Mouse (Mus musculus) hindbrain, embryonic 16.5 days (tissue): ENCODE measurements around the gene Gng12. TPM values are rescaled to one million over a fixed set of nuclear protein-coding genes. Genes with fewer than 3 reads are reported as not detected.
"Not testable (repeated sequence)": the region's sequence is repeated elsewhere in the genome, so short reads cannot be mapped to it uniquely, and the experiment has no call there.

Source experiments
- ATAC-seq: fragments of 200-750 bp; cut with Nextera tagmentation; 2 replicates; pipeline ENCODE4 v1.8.0; 2017; ENCODE audit warnings: moderate TSS enrichment, moderate library complexity
- H3K27ac ChIP-seq: fragments of 300-500 bp; sonication (generic); 2 replicates; pipeline ENCODE4 v1.5.1; 2014; ENCODE audit warnings: low read depth, mild to moderate bottlenecking, control low read depth, low read length, moderate library complexity
- H3K27me3 ChIP-seq: fragments of 300-500 bp; sonication (generic); replicated peaks from 2 replicates; pipeline ENCODE4 v1.6.1; 2014; ENCODE audit warnings: low read length; ENCODE audit not compliant: control insufficient read depth, insufficient read depth
- H3K36me3 ChIP-seq: fragments of 300-500 bp; sonication (generic); 2 replicates; pipeline ENCODE4 v1.6.1; 2014; ENCODE audit warnings: mild to moderate bottlenecking, low read length, moderate library complexity, mixed read lengths; ENCODE audit not compliant: control insufficient read depth, insufficient read depth
- H3K4me1 ChIP-seq: fragments of 300-500 bp; sonication (generic); 2 replicates; pipeline ENCODE4 v1.6.1; 2014; ENCODE audit warnings: low read depth, low read length; ENCODE audit not compliant: control insufficient read depth, insufficient read depth
- H3K4me2 ChIP-seq: fragments of 300-500 bp; sonication (generic); 2 replicates; pipeline ENCODE4 v1.6.1; 2014; ENCODE audit warnings: mild to moderate bottlenecking, low read length, control low read depth, moderate library complexity
- H3K4me3 ChIP-seq: fragments of 300-500 bp; sonication (generic); 2 replicates; pipeline ENCODE4 v1.5.1; 2014; ENCODE audit warnings: mild to moderate bottlenecking, low read length, control low read depth, moderate library complexity
- H3K9ac ChIP-seq: fragments of 300-500 bp; sonication (generic); 2 replicates; pipeline ENCODE4 v1.6.1; 2014; ENCODE audit warnings: low read depth, mild to moderate bottlenecking, control low read depth, low read length, moderate library complexity
- H3K9me3 ChIP-seq: fragments of 300-500 bp; sonication (generic); 2 replicates; pipeline ENCODE4 v1.6.1; 2014; ENCODE audit warnings: mild to moderate bottlenecking, low read length, moderate library complexity; ENCODE audit not compliant: control insufficient read depth
- WGBS: fragments of 180-500 bp; shearing (Covaris S2); extraction: QIAGEN DNeasy Blood & Tissue Kit; methylation state at CpG from one replicate; pipeline ENCODE4 v1.1.7; 2014; 5-methylcytosine and 5-hydroxymethylcytosine counted together
- polyA plus RNA-seq: library from polyadenylated mRNA; unstranded; fragments of >200 nt; fragmentation: Nextera tagmentation; extraction: Ambion mirVana; gene quantifications from 2 replicates; pipeline ENCODE4 v1.2.1, GENCODE M21; 2015

The Gng12 gene
- polyA plus RNA-seq, 1 experiment from 2014 or later, result 76.9 TPM

- not testable (repeated sequence) for H3K4me3 ChIP-seq, ATAC-seq, H3K9ac ChIP-seq, H3K36me3 ChIP-seq, H3K4me1 ChIP-seq, H3K27ac ChIP-seq, H3K27me3 ChIP-seq, H3K4me2 ChIP-seq, H3K9me3 ChIP-seq
- 74% methylated on average over 7 of the region's 7 CpGs for whole genome bisulfite sequencing
Observed at GRCm38 (mm10) chr6:67019001-67019400, 122.8 kb downstream of the Gng12 start.

GRCm38 (mm10) chr6:67021308-67021707, 125.1 kb downstream of the Gng12 start:
- H3K9me3 ChIP-seq, result no peaks in the 10 kb centered on the region
- H3K4me1 ChIP-seq, result no peaks in the 10 kb centered on the region
- H3K9ac ChIP-seq, result no peak overlapping the region
- no peak overlapping the region for H3K4me2 ChIP-seq
- no peak for ATAC-seq
- no peaks in the 10 kb centered on the region for H3K27me3 ChIP-seq
- 85% methylated on average over 5 of the region's 5 CpGs for WGBS
- H3K4me3 ChIP-seq, result no peak overlapping the region
- no peak overlapping the region for H3K27ac ChIP-seq
- no peaks in the 10 kb centered on the region for H3K36me3 ChIP-seq

GRCm38 (mm10) chr6:67023729-67024128, 127.5 kb downstream of the Gng12 start:
- Histone ChIP-seq H3K4me2 (no peak overlapping the region), H3K27me3 (no peaks in the 10 kb centered on the region), H3K4me3 (no peak overlapping the region), H3K36me3 (no peaks in the 10 kb centered on the region), H3K9me3 (no peaks in the 10 kb centered on the region), H3K4me1 (no peaks in the 10 kb centered on the region), H3K9ac (no peak overlapping the region), H3K27ac (no peak overlapping the region)
- ATAC-seq, result no peak
- WGBS, result 74% methylated on average over 4 of the region's 4 CpGs

- no peaks in the 10 kb centered on the region for H3K4me1 ChIP-seq
- H3K4me2 ChIP-seq, result no peak overlapping the region
- ATAC-seq, result no peak
- no peaks in the 10 kb centered on the region for H3K9me3 ChIP-seq
- no peak overlapping the region for H3K4me3 ChIP-seq
- 71% methylated on average over 3 of the region's 3 CpGs for WGBS
- no peaks in the 10 kb centered on the region for H3K36me3 ChIP-seq
- H3K27me3 ChIP-seq, result no peaks in the 10 kb centered on the region
- H3K9ac ChIP-seq, result no peak overlapping the region
- H3K27ac ChIP-seq, result no peak overlapping the region
Observed at GRCm38 (mm10) chr6:67026661-67027060, 130.5 kb downstream of the Gng12 start.

- no peaks in the 10 kb centered on the region for H3K9me3 ChIP-seq
- H3K4me1 ChIP-seq, result no peaks in the 10 kb centered on the region
- 75% methylated on average over 9 of the region's 9 CpGs for WGBS
- no peak overlapping the region for H3K4me2 ChIP-seq
- ATAC-seq, result no peak
- no peak overlapping the region for H3K9ac ChIP-seq
- H3K27me3 ChIP-seq, result no peaks in the 10 kb centered on the region
- H3K36me3 ChIP-seq, result no peaks in the 10 kb centered on the region
- H3K27ac ChIP-seq, result no peak overlapping the region
- no peak overlapping the region for H3K4me3 ChIP-seq
Observed at GRCm38 (mm10) chr6:67027438-67028142, 131.4 kb downstream of the Gng12 start.

GRCm38 (mm10) chr6:67029312-67029950, 133.2 kb downstream of the Gng12 start:
- no peak for ATAC-seq
- no peak overlapping the region for H3K4me2 ChIP-seq
- WGBS, result 33% methylated on average over 5 of the region's 5 CpGs

GRCm38 (mm10) chr6:67029987-67030386, 133.8 kb downstream of the Gng12 start:
- Histone ChIP-seq H3K9ac (no peak overlapping the region), H3K4me3 (no peak overlapping the region), H3K27me3 (no peaks in the 10 kb centered on the region), H3K27ac (no peak overlapping the region), H3K36me3 (no peaks in the 10 kb centered on the region), H3K4me1 (peaks cover 5% of the 10 kb centered on the region), H3K9me3 (no peaks in the 10 kb centered on the region), H3K4me2 (no peak overlapping the region)
- WGBS, result 19% methylated on average over 3 of the region's 3 CpGs
- ATAC-seq, result no peak

More at GRCm38 (mm10) chr6:67029312-67029950, 133.2 kb downstream of the Gng12 start:
- Histone ChIP-seq H3K36me3 (no peaks in the 10 kb centered on the region), H3K4me3 (no peak overlapping the region), H3K27ac (no peak overlapping the region), H3K27me3 (no peaks in the 10 kb centered on the region), H3K9ac (no peak overlapping the region), H3K9me3 (no peaks in the 10 kb centered on the region), H3K4me1 (peaks cover under 1% of the 10 kb centered on the region)

- Histone ChIP-seq H3K4me3 (no peak overlapping the region), H3K4me1 (peaks cover 7% of the 10 kb centered on the region), H3K9me3 (no peaks in the 10 kb centered on the region), H3K36me3 (no peaks in the 10 kb centered on the region), H3K9ac (no peak overlapping the region), H3K27me3 (no peaks in the 10 kb centered on the region), H3K4me2 (no peak overlapping the region), H3K27ac (no peak overlapping the region)
- no peak for ATAC-seq
- 5% methylated on average over 2 of the region's 2 CpGs for WGBS
Observed at GRCm38 (mm10) chr6:67030416-67030815, 134.2 kb downstream of the Gng12 start.

GRCm38 (mm10) chr6:67030846-67031245, 134.6 kb downstream of the Gng12 start:
- 26% methylated on average over 5 of the region's 5 CpGs for WGBS
- ATAC-seq, result no peak

More at GRCm38 (mm10) chr6:67030846-67031245, 134.6 kb downstream of the Gng12 start:
- Histone ChIP-seq H3K4me1 (peaks cover 11% of the 10 kb centered on the region), H3K4me3 (no peak overlapping the region), H3K4me2 (no peak overlapping the region), H3K36me3 (no peaks in the 10 kb centered on the region), H3K9me3 (no peaks in the 10 kb centered on the region), H3K27ac (no peak overlapping the region), H3K9ac (no peak overlapping the region), H3K27me3 (no peaks in the 10 kb centered on the region)
